Mouse (Mus musculus) right cerebral cortex, postnatal 36 days (tissue): ENCODE results near the gene Gm21773.
"Not testable (repeated sequence)": the region's sequence is repeated elsewhere in the genome, so short reads cannot be mapped to it uniquely, and the experiment has no call there.

Source experiments
- DNase-seq, 2 experiments: peaks; one replicate each; pipeline ENCODE4 v3.0.0; 2022; ENCODE audit warnings: low spot score in 2 of 2, mixed read lengths in 1 of 2

Gm21773 gene

GRCm38 (mm10) chrY:25309260-25309659, at the start of gene Gm21773:
Gm21773 (minus strand) TSS chrY:25309360.
- not testable (repeated sequence) for DNase-seq
